Mouse (Mus musculus): ENCODE measurements around the gene Ccl26.
A peak's percentile ranks its signal among the peaks of the same experiment; 100 is the strongest.
"Not testable (repeated sequence)": the region's sequence is repeated elsewhere in the genome, so short reads cannot be mapped to it uniquely, and the experiment has no call there.

The Ccl26 gene

GRCm38 (mm10) chr5:135563469-135563868, at the start of gene Ccl26:
Ccl26 (minus strand) TSS chr5:135563569.
- no peak for DNase-seq

DNA sequence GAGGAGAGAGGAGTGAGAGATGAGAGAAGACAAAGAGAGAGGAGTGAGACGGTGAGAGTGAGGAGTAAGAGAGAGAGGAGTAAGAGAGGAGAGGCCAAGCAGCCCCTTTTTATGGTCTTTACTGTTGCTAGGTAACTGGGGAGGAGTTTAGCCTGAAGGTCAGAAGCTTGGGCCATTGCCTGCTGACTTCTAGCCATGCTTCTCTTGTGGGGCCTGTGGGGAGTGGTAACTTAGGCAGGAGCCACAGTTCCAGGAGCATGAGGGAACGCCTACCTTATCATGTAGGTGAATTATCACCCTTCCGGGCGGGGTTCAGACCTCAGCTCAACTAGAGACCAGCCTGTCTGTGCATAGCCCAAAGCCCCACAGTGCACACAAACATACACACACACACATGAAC, 46.4 kb upstream of the Ccl26 start:
- no peak for DNase-seq

DNA sequence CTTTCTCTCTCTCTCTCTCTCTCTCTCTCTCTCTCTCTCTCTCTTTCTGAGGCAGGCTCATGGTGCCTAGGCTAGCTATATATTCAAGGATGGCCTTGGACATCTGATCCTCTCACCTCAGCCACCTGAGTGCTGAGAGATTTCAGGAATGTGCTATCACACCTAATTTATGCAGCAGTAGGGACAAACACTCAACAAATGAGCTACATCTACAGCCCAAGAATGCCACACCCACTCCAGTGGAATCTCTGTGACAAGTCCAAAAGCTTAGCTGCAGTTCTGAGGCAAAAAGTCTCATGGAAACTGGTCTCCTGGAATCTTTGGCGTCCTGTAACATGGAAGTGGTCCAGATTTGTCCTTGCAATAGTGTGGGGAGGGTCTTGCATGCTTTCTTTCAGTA, 44.2 kb upstream of the Ccl26 start:
- DNase-seq: no peak

- not testable (repeated sequence) for DNase-seq
Measured at GRCm38 (mm10) chr5:135606717-135607116, 43.3 kb upstream of the Ccl26 start.

DNA sequence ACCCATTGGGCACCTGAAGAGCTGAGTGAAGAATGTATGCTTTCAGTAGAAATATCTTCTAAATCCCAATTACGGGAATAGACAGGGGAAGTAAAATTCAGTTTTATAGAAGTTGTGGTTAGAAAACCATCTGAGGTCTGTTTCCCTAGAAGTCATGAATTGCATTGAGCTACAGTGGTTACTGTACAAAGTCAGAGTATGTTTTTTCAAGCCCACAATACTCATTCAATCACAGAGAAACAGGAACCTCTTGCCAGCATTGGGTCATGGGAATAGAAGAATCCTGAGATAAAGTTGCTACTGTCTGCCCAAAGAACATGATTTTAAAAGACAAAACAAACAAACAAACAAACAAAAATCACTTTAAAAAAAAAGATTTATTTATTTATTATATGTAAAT, 41.3 kb upstream of the Ccl26 start:
- not testable (repeated sequence) for DNase-seq

DNA sequence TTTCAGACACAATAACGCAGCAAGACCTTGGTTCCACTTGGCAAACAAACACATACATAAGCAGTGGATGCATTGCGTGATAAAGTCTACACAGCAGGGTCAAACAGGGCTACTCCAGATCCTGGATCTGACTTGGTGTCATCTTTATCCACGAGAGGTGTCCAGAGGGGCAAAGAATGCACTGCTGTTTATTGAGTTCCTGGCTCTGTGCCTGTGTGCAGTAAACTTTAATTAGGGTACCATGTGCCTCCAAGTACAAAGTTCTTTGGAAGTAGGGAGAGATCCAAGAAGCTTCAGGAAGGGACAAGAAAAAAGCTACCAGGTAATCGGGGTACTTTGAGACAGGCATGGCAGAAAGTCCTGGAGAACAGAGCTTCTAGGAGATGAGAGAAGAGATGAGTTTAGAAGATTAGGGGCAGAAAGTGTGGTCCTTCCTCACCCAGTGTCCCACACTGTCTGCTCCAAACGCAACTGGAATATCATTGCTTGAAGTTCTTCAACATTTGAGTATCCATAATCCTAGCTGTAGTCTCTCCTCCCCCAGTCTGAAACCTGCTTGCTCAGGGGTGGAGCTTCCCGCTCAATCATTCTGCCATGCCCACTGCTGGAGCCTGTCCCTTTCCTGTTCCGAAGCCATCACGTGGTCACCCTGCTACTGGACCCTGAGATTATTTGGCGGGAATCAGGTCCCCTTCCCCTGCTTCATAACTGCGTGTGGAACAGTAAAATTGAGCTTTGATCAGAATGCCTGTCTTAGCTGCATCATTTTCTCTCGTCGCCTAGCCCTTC, 26.8 kb upstream of the Ccl26 start:
- no peak for DNase-seq

GRCm38 (mm10) chr5:135587764-135588163, 24.4 kb upstream of the Ccl26 start:
- DNase-seq: no peak

- DNase-seq: no peak
Measured at GRCm38 (mm10) chr5:135585691-135586090, 22.3 kb upstream of the Ccl26 start.

DNA sequence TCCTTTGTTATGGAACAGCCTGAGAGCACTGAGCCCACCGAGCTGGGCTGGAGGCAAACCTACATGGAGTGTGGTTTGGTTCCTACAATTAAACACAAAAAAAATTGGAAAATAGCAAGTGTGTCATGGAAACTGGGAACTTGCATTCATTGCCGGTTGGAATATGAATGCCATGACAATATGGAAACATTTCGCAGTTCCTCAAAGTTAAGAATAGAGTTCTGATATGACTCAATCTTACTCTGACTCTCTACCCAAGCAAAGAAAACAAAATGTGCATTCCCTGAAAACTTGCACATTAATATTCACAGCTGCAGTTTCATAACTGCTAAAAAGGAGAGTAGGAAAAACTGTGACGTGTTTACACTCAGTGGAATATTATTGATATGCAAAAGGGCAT, 19.0 kb upstream of the Ccl26 start:
- no peak for DNase-seq

- no peak for DNase-seq
Measured at GRCm38 (mm10) chr5:135579331-135579751, 16.0 kb upstream of the Ccl26 start.

GRCm38 (mm10) chr5:135576055-135576454, 12.7 kb upstream of the Ccl26 start:
- no peak for DNase-seq

DNA sequence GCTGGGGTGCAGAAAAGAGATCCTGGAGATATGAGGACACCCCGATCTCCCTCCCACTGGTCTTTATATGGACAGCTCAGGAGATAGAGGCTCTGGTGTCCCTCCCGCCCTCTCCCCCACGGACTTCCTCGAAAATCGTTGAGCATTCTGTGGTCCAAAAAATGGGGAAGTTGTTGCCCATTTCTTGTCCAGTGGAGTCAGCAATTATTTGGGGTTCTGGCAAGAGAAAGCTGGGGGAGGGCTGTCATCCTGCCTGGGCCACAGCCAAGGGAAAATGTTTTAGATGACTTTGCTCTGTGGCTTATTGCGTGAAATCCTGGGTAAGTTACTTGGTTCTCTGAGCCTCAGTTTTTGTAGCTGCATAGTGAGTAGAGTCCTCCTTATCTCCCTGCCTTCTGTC, 9.6 kb upstream of the Ccl26 start, which contains the start of gene Ccl24:
TSS of gene Ccl24 (minus strand) at position 44 of the 400 bp plus-strand sequence.
- DNase-seq: peak; percentile 14

DNA sequence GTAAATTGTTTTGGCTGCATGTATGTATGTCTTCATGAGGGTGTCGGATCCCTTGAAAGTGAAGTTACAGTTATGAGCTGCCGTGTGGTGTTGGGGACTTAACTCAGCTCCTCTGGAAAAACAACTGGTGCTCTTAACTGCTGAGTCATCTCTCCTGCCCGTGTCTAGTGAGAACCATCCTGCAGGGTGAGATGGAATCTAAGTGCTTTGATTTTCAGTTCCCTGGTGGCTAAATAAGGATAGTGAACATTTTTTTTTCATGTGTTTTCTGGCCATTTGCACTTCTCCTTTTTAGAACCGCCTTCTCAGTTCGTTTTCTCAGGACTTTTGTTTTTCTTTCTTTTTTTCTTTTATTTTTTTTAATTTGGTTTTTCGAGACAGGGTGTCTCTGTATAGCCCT, 5.3 kb upstream of the Ccl26 start:
- no peak for DNase-seq

DNA sequence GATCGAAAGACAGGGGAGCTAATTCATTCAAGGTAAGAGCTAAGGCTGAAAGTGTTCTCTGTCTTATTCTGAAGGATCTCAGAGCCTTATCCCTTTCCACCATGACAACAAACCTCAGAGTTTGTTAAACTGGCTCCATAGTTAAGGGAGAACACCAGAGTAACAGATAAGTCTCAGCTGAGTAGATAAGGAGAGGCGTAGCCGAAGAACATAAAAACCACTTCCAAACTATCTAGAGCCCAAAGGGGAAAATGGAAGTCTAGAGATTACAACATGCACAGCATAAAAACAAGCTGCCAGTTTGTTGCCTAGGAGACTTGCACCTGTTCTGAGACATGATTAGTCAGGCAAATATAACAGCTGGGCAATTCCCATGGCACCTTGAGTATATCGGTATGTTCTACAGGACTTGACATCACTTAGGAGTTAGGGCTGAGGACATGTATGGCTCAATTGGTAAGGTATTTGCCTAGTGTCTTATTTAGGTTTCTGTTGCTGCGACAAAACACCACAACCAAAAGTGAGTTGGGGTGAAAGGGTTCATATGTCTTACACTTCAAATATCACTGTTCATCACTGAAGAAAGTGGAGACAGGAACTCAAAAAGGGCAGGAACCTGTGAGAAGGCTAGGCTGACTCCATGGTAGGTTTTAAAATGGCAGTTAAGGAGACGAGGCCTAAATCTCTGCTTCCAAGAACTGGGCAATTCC, 4.3 kb upstream of the Ccl26 start:
- no peak for DNase-seq

GRCm38 (mm10) chr5:135557671-135558070, 5.7 kb downstream of the Ccl26 start:
- DNase-seq: no peak

DNA sequence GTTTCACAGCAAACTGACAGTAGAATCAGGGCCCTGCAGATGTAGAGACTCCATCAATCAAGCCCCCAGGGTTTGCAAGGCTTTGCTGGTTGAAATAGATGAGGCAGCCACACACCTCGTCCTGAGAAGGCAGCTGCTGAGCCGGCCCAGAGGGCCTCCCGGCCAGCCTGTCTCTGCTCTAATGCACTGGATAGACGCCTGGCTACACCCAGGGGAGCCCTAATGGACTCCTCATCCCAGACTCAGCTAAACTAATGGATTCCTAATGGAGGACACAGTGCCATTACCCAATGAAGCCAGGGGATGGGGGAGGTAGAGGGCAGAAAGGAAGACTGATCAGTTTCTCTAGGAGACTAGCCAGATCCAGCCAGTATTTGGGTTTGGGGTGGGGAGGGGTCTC, 6.3 kb downstream of the Ccl26 start:
- no peak for DNase-seq

GRCm38 (mm10) chr5:135556259-135556658, 7.1 kb downstream of the Ccl26 start:
- DNase-seq: no peak

- no peak for DNase-seq
Measured at GRCm38 (mm10) chr5:135551591-135551990, 11.8 kb downstream of the Ccl26 start.

GRCm38 (mm10) chr5:135550910-135551309, 12.5 kb downstream of the Ccl26 start:
- peak; percentile 34 for DNase-seq

DNA sequence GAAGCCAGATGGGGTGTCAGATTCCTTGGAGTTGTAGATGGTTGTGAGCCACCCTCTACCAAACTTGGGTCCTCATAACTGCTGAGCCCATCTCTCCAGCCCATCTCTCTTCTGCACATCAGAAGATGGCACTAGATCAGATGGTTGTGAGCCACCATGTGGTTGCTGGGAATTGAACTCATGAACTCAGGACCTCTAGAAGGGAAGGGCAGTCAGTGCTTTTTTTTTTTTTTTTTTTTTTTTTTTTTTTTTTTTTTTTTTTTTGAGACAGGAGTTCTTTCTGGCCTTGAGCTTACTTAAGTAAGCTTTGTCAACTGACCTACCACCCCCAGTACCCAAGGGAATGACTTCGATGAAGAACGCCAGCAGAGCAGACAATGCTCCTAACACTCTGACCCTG, 15.4 kb downstream of the Ccl26 start:
- no peak for DNase-seq

GRCm38 (mm10) chr5:135544865-135545797, 18.2 kb downstream of the Ccl26 start, which contains the start of gene Hip1:
Hip1 (minus strand) TSS chr5:135545120.
- DNase-seq: peak; percentile 100

DNA sequence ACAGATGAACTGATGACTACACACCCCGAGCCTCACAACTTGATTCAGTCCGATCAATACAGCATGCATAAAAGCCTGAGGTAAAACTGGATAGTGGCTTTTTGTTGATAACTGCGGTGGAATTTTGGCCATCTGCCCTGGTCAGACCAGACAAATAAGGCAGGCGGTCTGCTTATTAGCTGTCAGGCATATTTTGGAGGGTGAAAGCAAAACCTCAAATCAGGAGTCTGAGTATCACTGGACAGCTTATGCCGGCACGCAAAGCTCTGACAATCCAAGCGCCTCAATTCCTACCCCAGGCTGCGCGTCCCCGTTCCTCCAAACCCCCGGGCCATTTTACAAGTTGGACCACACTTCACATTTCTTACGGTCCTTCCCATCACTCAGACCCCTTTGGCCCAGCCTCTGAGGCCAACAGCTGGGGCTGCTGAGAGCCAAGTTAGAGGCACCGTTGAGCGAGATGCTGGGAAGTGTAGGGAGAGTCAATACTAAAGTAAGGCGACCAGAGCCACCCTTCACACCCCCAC, 19.3 kb downstream of the Ccl26 start:
- DNase-seq: peak; percentile 67

GRCm38 (mm10) chr5:135537794-135538214, 25.6 kb downstream of the Ccl26 start:
- DNase-seq: no peak
